Mouse (Mus musculus): ENCODE measurements at regions not wholly inside any gene's neighbourhood (a gene's known extent, or its start where the extent isn't known, plus 50 kb on each side); places are given as distances from the start of the nearest gene placed in this dataset.

- Histone ChIP-seq H3K4me1 (no peaks in the 10 kb centered on the region), H3K27me3 (no peaks in the 10 kb centered on the region), H3K4me3 (no peak overlapping the region), H3K27ac (no peak overlapping the region), H3K4me2 (replicated peaks) (no peak overlapping the region), H3K36me3 (no peaks in the 10 kb centered on the region), H3K9ac (no peak overlapping the region), H3K9me3 (no peaks in the 10 kb centered on the region)
- WGBS: 70% methylated on average over 2 of the region's 2 CpGs
- no peak for ATAC-seq (ENCODE audit: insufficient number of reproducible peaks, insufficient read depth, low FRiP score, low TSS enrichment)
These were observed 100.8 kb downstream of the Tm2d1 start for GRCm38 (mm10) chr4:98282275-98282674.

- no peaks in the 10 kb centered on the region for H3K9me3 ChIP-seq
- 81% methylated on average over 7 of the region's 7 CpGs for WGBS
- no peaks in the 10 kb centered on the region for H3K4me1 ChIP-seq
- ATAC-seq (ENCODE audit: insufficient number of reproducible peaks, insufficient read depth, low FRiP score, low TSS enrichment): no peak
- H3K27me3 ChIP-seq: no peaks in the 10 kb centered on the region
- H3K9ac ChIP-seq: no peak overlapping the region
- H3K4me3 ChIP-seq: no peak overlapping the region
- no peak overlapping the region for H3K27ac ChIP-seq
- no peaks in the 10 kb centered on the region for H3K36me3 ChIP-seq
- no peak overlapping the region for H3K4me2 ChIP-seq (replicated peaks)
These were observed 124.8 kb downstream of the Tm2d1 start for GRCm38 (mm10) chr4:98258336-98258735.

- Histone ChIP-seq H3K4me3 (no peak overlapping the region), H3K4me2 (replicated peaks) (no peak overlapping the region), H3K9me3 (no peaks in the 10 kb centered on the region), H3K9ac (no peak overlapping the region), H3K27ac (no peak overlapping the region), H3K36me3 (no peaks in the 10 kb centered on the region), H3K27me3 (no peaks in the 10 kb centered on the region), H3K4me1 (no peaks in the 10 kb centered on the region)
- 88% methylated on average over 9 of the region's 9 CpGs for WGBS
- ATAC-seq (ENCODE audit: insufficient number of reproducible peaks, insufficient read depth, low FRiP score, low TSS enrichment): no peak
These were observed 125.4 kb downstream of the Tm2d1 start for GRCm38 (mm10) chr4:98257711-98258110.

GRCm38 (mm10) chr4:98254856-98255853, 128.0 kb downstream of the Tm2d1 start:
- H3K36me3 ChIP-seq: no peaks in the 10 kb centered on the region
- 0 out of 2 replicates have a peak, but pooled peaks have one; percentile 60 for ATAC-seq (ENCODE audit: insufficient number of reproducible peaks, insufficient read depth, low FRiP score, low TSS enrichment)
- WGBS: 57% methylated on average over 18 of the region's 18 CpGs
- H3K4me1 ChIP-seq: no peaks in the 10 kb centered on the region
- H3K27ac ChIP-seq: no peak overlapping the region
- H3K27me3 ChIP-seq: no peaks in the 10 kb centered on the region
- no peak overlapping the region for H3K4me3 ChIP-seq
- H3K9me3 ChIP-seq: no peaks in the 10 kb centered on the region
- no peak overlapping the region for H3K4me2 ChIP-seq (replicated peaks)
- no peak overlapping the region for H3K9ac ChIP-seq

GRCm38 (mm10) chr4:98243941-98244929, 138.9 kb downstream of the Tm2d1 start:
- Histone ChIP-seq H3K27ac (peak overlapping the region; percentile 77), H3K4me1 (peaks cover 24% of the 10 kb centered on the region; the same call in 1 of the 2 replicates), H3K4me2 (replicated peaks) (peak overlapping the region; percentile 46), H3K36me3 (no peaks in the 10 kb centered on the region), H3K4me3 (peak overlapping the region; percentile 14), H3K9ac (no peak overlapping the region), H3K27me3 (no peaks in the 10 kb centered on the region), H3K9me3 (no peaks in the 10 kb centered on the region)
- peak; percentile 57; the same call in 1 of the 2 replicates for ATAC-seq (ENCODE audit: insufficient number of reproducible peaks, insufficient read depth, low FRiP score, low TSS enrichment)
- WGBS: 4% methylated on average over 15 of the region's 16 CpGs

GRCm38 (mm10) chr4:98243502-98243901, 139.6 kb downstream of the Tm2d1 start:
- peak overlapping the region; percentile 46 for H3K4me2 ChIP-seq (replicated peaks)
- peak; percentile 74 for ATAC-seq (ENCODE audit: insufficient number of reproducible peaks, insufficient read depth, low FRiP score, low TSS enrichment)

GRCm38 (mm10) chr4:98241921-98242320, 141.2 kb downstream of the Tm2d1 start:
- Histone ChIP-seq H3K4me1 (peaks cover 35% of the 10 kb centered on the region), H3K27ac (no peak overlapping the region), H3K36me3 (no peaks in the 10 kb centered on the region), H3K4me3 (no peak overlapping the region), H3K9me3 (no peaks in the 10 kb centered on the region), H3K4me2 (replicated peaks) (no peak overlapping the region), H3K27me3 (no peaks in the 10 kb centered on the region), H3K9ac (no peak overlapping the region)
- WGBS: 90% methylated on average over 2 of the region's 2 CpGs
- no peak for ATAC-seq (ENCODE audit: insufficient number of reproducible peaks, insufficient read depth, low FRiP score, low TSS enrichment)

More at GRCm38 (mm10) chr4:98243502-98243901, 139.6 kb downstream of the Tm2d1 start:
- Histone ChIP-seq H3K9ac (no peak overlapping the region), H3K27me3 (no peaks in the 10 kb centered on the region), H3K4me3 (peak overlapping the region; percentile 14; the same call in 1 of the 2 replicates), H3K9me3 (no peaks in the 10 kb centered on the region), H3K27ac (peak overlapping the region; percentile 77), H3K36me3 (no peaks in the 10 kb centered on the region), H3K4me1 (peaks cover 24% of the 10 kb centered on the region; the same call in 1 of the 2 replicates)
- 3% methylated on average over 6 of the region's 6 CpGs for WGBS

- Histone ChIP-seq H3K9me3 (no peaks in the 10 kb centered on the region), H3K27ac (no peak overlapping the region), H3K4me3 (no peak overlapping the region), H3K27me3 (no peaks in the 10 kb centered on the region), H3K36me3 (no peaks in the 10 kb centered on the region), H3K4me1 (peaks cover 39% of the 10 kb centered on the region), H3K4me2 (replicated peaks) (no peak overlapping the region), H3K9ac (no peak overlapping the region)
- no peak for ATAC-seq (ENCODE audit: insufficient number of reproducible peaks, insufficient read depth, low FRiP score, low TSS enrichment)
These were observed 142.8 kb downstream of the Tm2d1 start for GRCm38 (mm10) chr4:98240289-98240688.

- 50% methylated on average over 4 of the region's 4 CpGs for WGBS
These were observed 145.0 kb downstream of the Tm2d1 start for GRCm38 (mm10) chr4:98238075-98238474.

GRCm38 (mm10) chr4:98237475-98237874, 145.6 kb downstream of the Tm2d1 start:
- no peaks in the 10 kb centered on the region for H3K36me3 ChIP-seq
- H3K4me2 ChIP-seq (replicated peaks): no peak overlapping the region
- 54% methylated on average over 9 of the region's 9 CpGs for WGBS
- ATAC-seq (ENCODE audit: insufficient number of reproducible peaks, insufficient read depth, low FRiP score, low TSS enrichment): no peak
- H3K4me3 ChIP-seq: no peak overlapping the region
- H3K9ac ChIP-seq: no peak overlapping the region
- peak overlapping the region; percentile 61 for H3K27ac ChIP-seq
- peaks cover 15% of the 10 kb centered on the region for H3K4me1 ChIP-seq
- no peaks in the 10 kb centered on the region for H3K27me3 ChIP-seq
- no peaks in the 10 kb centered on the region for H3K9me3 ChIP-seq

More at GRCm38 (mm10) chr4:98238075-98238474, 145.0 kb downstream of the Tm2d1 start:
- Histone ChIP-seq H3K27ac (0 out of 2 replicates have a peak overlapping the region, but pooled peaks have one; percentile 14), H3K36me3 (no peaks in the 10 kb centered on the region), H3K27me3 (no peaks in the 10 kb centered on the region), H3K9me3 (no peaks in the 10 kb centered on the region), H3K4me2 (replicated peaks) (no peak overlapping the region), H3K4me3 (no peak overlapping the region), H3K9ac (no peak overlapping the region), H3K4me1 (peaks cover 20% of the 10 kb centered on the region)
- ATAC-seq (ENCODE audit: insufficient number of reproducible peaks, insufficient read depth, low FRiP score, low TSS enrichment): no peak

- WGBS: 62% methylated on average over 12 of the region's 12 CpGs
- H3K9ac ChIP-seq: no peak overlapping the region
- no peaks in the 10 kb centered on the region for H3K27me3 ChIP-seq
- H3K4me1 ChIP-seq: peaks cover 15% of the 10 kb centered on the region
- no peak overlapping the region for H3K27ac ChIP-seq
- no peaks in the 10 kb centered on the region for H3K9me3 ChIP-seq
- no peaks in the 10 kb centered on the region for H3K36me3 ChIP-seq
- ATAC-seq (ENCODE audit: insufficient number of reproducible peaks, insufficient read depth, low FRiP score, low TSS enrichment): no peak
- no peak overlapping the region for H3K4me3 ChIP-seq
- H3K4me2 ChIP-seq (replicated peaks): no peak overlapping the region
These were observed 146.9 kb downstream of the Tm2d1 start for GRCm38 (mm10) chr4:98236006-98236783.
